Mouse (Mus musculus): Measurements from ENCODE around the gene Id3.

Gene Id3

GRCm38 (mm10) chr4:136124581-136124980 lies 18.7 kb upstream of the Id3 start:
- no peak for DNase-seq (ENCODE audit: low spot score)

GRCm38 (mm10) chr4:136125458-136125857 lies 17.8 kb upstream of the Id3 start:
- DNase-seq (ENCODE audit: low spot score): no peak

DNA sequence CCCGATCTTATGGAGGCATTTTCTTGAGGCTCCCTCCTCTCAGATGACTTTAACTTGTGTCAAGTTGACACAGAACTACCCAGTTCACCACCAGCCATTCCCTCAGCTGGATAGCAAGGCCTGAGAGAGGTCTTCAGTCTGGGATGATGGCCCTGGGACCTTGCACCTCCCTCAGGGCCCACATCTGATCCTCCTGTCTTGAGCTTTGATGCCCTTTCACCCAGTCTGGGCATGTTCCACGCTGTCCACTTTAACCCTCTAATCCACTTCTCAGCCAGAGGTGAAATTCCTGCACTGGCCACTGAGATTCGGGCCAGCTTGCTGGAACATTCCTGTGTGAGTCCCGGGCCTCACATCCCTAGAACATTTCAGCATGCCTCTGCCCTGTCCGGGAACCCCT lies 17.3 kb upstream of the Id3 start:
- no peak for DNase-seq (ENCODE audit: low spot score)

DNA sequence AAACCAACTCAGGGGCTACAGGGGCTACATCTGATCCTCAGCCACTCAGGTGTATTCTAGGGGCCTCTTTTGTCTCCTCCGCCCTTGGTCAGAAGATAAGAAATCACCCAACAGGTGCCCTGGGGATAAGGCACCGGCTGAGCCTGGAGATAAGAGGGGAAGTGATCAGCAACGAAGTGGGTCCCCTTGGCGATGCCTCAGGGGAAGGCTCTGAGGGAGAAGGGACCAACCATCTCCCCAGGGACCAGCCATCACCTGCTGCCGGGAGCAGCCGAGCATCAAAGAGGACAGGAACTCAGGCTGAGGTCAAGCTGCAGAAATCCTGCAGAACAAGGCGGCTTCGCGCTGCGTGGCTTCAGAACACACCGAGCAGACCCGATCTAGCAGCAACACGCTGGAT lies 15.6 kb upstream of the Id3 start:
- no peak for DNase-seq (ENCODE audit: low spot score)

GRCm38 (mm10) chr4:136129842-136130241 lies 13.5 kb upstream of the Id3 start:
- peak; percentile 41 for DNase-seq (ENCODE audit: low spot score)

- no peak for DNase-seq (ENCODE audit: low spot score)
These were observed 9.5 kb upstream of the Id3 start for GRCm38 (mm10) chr4:136133801-136134200.

- DNase-seq (ENCODE audit: low spot score): no peak
These were observed 8.8 kb upstream of the Id3 start for GRCm38 (mm10) chr4:136134418-136134977.

GRCm38 (mm10) chr4:136134978-136135873 lies 8.1 kb upstream of the Id3 start:
- DNase-seq (ENCODE audit: low spot score): peak; percentile 83

DNA sequence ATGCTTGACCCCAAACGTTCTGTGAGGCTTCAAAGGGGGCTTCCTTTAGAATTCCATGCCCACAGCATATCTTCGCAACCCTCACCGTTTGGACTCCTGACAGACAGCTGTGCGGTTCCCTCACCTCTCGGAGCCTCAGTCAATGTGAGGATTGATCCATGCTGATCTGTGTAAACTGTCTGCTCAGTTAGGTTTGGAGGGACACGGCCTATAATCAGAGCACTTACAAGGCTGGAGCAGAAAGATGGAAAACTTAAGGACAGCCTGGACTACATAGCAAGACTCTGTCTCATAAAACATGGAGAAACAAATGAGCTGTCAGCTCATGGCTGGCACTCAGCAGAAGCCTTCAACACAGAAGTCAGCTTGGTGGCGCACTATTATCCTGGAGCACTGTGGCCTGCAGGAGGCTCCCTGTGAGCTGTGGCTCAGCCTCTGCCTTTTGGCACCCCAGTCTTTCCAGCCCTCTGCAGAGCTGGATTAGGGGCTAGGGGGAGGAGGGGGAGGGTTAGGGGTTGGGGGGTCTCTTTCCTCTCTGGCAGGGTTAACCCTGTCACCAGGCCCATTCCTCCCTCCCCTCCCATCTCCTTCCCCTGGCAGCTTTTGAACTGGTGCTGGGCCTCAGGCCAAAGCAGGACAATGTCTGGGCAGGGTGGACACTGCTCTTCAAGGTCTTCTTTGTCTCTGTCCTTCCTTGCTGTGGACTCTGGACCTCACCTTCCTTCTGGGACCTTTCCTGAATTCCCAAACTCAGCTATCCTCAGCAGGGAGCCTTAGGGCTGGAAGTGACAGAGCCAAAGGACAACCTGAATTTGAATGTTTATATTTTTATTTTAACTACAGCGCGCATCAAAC lies 7.2 kb upstream of the Id3 start:
- peak; percentile 39 for DNase-seq (ENCODE audit: low spot score)

DNA sequence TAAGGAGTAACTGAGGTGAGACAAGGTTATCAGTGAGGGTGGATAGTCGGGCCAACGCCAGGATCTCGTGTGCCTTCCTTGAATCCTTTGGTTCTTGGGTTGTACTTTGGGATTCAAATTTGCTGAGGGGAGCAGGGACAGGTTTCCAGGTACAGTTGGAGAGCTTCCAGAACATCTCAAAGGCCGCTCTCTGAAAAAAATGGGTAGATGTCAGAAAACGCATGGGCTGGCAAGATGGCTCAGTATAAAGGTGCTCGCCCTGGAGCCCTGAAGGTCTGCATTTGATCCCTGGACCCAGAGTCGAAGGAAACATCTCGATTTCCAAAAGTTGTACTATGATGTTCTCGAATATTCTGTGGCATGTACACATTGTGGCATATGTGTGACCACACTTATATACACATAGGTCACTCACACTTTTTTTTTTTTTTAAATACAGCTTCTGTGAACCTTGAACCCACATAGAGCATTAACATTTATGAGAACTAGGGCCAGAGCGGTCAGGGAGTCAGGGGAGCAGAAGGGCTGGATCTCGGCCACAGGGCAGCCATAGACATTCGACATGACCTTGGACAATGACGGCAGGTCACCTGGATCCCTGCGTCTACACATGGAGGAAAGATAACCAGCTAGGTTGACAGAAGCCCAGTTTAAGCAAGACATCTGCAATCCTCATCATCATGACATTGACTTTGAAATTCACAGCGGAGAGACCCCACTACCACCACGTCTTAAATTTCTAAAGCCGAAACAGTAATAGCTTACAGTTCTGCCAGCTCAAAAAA lies 3.8 kb upstream of the Id3 start:
- DNase-seq (ENCODE audit: low spot score): peak; percentile 44

- DNase-seq (ENCODE audit: low spot score): peak; percentile 95
These were observed 2.7 kb upstream of the Id3 start for GRCm38 (mm10) chr4:136140327-136141250.

DNA sequence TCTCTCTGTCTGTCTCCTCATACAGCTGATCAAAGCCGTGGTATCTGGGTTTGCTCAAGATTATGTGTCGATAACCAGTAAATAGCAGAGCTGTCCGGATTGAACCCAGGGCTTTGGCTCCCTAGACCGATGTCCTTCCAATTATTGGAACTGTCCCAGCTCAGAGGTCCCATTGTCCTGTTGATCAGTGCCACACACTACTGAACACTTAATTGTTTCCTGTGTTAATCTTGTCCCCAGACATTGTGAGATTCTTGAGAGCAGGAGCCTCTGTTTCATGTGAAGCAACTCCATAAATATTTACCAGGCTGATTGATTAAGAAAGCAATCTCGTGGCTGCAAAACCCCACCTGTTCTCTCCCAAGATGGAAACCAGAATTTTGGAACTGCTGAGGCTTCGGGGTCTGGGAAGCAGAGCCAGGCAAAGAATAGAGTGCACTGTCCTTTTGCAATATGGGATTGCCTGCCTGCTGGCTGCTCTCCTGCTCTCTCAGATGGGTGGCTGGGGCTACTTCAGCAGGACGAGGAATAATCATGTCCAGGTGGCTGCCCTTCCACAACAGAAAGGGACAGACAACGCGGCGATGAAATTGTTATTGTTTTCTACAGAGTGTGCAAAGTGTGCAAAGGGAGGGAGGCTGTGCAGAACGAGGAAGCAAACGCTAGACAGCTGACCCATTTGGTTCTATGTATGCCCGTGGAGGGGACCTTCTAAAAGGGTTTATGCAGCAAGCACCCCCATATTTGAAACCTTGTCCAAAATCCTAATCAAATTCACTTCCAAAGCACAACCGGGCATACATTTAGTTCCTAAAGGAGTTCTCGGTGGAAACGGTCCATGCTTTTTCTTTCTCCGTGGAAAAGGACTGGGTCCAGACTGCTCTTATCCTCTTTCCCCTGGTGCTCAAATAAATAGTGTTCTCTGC lies 767 bp upstream of the Id3 start:
- no peak for DNase-seq (ENCODE audit: low spot score)

DNA sequence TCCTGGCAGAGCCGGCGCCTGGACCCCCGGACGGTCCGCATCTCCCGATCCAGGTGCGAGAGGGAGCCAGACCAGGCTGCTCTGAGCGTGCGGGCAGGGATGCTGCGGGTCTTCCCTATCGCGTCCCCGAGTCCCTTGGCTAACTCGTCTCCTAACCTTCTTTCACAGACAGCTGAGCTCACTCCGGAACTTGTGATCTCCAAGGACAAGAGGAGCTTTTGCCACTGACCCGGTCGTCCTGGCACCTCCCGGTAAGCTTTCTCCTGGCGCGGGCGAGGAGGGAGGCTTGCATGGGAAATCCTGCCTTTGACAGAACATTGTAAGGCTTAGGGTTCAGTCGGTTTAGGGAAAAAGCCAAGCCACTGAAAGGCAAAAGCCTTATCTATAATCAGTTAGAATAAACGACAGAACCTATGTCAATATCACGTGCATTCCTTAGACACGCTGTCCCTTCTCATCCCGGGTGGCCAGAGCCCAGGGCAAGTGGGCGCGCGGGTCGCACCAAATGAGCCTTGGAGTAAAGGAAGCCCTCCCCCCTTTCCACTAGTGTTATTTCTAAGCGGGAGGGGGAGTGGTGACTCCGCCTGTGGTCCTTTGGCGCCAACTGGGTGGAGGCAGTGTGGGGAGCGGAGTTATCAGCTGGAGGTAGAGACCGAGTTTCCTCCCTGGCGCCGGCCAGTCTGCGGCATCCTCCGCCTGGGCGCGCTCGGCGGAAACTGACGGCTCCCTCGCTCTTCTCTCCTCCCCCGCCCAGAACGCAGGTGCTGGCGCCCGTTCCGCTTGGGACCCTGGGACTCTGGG lies 1.0 kb downstream of the Id3 start:
- peak; percentile 83 for DNase-seq (ENCODE audit: low spot score)

- DNase-seq (ENCODE audit: low spot score): no peak
These were observed 1.6 kb downstream of the Id3 start for GRCm38 (mm10) chr4:136144927-136145292.

DNA sequence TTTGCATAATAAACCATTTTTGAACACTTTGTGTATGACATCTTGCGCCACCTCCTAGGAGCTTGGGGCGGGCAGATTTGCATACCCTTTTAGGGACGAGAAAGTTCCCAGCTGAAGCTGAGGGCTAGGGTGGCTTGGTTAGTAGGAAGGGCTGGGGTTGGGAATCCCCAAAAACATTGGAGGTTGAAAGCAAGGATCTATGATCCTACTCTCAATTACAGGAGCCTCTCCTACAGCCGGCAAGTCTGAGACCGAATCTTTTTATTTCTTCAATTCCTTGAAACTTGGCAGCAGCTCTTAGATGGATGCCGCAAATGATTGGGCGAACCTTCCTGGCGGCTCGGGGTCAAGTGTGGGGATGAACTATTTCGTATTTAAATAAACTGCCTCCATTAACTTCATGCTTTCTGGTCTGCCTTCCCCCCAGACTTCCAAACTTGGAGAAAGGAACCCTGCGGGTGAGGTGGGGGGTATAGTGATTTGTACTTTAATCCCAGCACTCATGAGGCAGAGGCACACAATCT lies 2.1 kb downstream of the Id3 start:
- no peak for DNase-seq (ENCODE audit: low spot score)

- no peak for DNase-seq (ENCODE audit: low spot score)
These were observed 2.9 kb downstream of the Id3 start for GRCm38 (mm10) chr4:136145991-136146711.

DNA sequence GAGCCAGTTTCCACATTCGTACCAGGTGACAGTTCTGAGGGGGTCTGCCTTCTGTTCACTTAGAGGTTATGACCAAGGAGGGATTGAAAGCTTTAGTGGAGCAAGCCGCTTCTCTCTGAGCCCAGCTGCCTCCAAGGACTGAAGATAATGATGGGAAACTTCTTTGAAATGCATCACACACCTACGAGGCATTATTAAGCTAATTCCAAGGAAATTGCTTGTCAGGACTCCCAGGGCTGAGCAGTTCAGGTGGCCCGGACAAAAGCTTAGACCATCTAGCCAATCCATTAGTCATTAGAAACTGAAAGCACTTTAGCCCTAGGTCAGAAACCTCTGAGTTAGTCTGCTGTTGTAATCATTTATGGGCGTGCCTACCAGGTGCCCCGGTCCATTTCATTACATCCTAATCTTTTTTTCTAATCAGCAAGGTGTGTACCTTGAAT lies 3.4 kb downstream of the Id3 start:
- DNase-seq (ENCODE audit: low spot score): no peak

Data from testis, postnatal 10 days (tissue).